Mouse (Mus musculus) hindbrain, embryonic 10.5 days (tissue): ENCODE data around the gene Fam98b. TPM values are rescaled to one million over a fixed set of nuclear protein-coding genes. Genes with fewer than 3 reads are reported as not detected.

Experiments
- DNase-seq: peaks from one replicate; pipeline ENCODE4 v3.0.0-alpha.2; 2017; ENCODE audit warnings: low spot score
- H3K27ac ChIP-seq: fragments of 300-500 bp; sonication (generic); 2 replicates; pipeline ENCODE4 v1.5.1; 2016; ENCODE audit warnings: mild to moderate bottlenecking, moderate library complexity
- H3K27me3 ChIP-seq: fragments of 300-500 bp; sonication (generic); 2 replicates; pipeline ENCODE4 v1.6.1; 2016; ENCODE audit warnings: mild to moderate bottlenecking; ENCODE audit not compliant: poor library complexity, insufficient read depth, severe bottlenecking
- H3K36me3 ChIP-seq: fragments of 300-500 bp; sonication (generic); 2 replicates; pipeline ENCODE4 v1.6.1; 2016; ENCODE audit warnings: mild to moderate bottlenecking, moderate library complexity
- H3K4me1 ChIP-seq: fragments of 300-500 bp; sonication (generic); replicated peaks from 2 replicates; pipeline ENCODE4 v1.6.1; 2016; ENCODE audit warnings: mild to moderate bottlenecking
- H3K4me3 ChIP-seq: fragments of 300-500 bp; sonication (generic); 2 replicates; pipeline ENCODE4 v1.5.1; 2016; ENCODE audit warnings: mild to moderate bottlenecking, moderate library complexity
- H3K9me3 ChIP-seq: fragments of 300-500 bp; sonication (generic); 2 replicates; pipeline ENCODE4 v1.6.1; 2016; ENCODE audit warnings: mild to moderate bottlenecking, moderate library complexity
- WGBS: fragments of 180-500 bp; shearing (Covaris S2); methylation state at CpG from one replicate; pipeline ENCODE4 v1.1.7; 2016; 5-methylcytosine and 5-hydroxymethylcytosine counted together
- polyA plus RNA-seq: library from polyadenylated mRNA; unstranded; fragments of >200 nt; fragmentation: Nextera tagmentation; extraction: Ambion mirVana; gene quantifications from 2 replicates; pipeline ENCODE4 v1.2.1, GENCODE M21; 2016

The Fam98b gene
- polyA plus RNA-seq, 1 experiment from 2014 or later: 15.9 TPM

DNA sequence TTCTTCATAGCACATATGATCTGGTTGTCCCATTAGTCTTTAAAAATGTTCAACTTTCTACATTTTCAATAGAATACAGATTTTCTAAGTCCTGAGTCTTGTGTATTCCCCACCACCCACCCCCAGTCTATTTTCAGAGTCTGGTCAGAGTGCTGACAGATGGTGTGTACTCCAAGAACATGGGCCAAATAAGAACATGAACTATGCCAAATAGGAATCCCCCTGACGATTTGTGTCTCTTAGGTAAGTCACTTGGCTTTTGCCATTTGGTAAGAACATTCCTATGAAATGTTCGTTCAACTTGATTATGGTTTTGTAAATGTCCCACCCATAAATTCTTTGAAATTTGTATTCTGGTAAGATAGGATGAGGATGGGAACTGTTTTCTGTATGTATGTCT, 59.5 kb downstream of the Fam98b start:
- no peak for DNase-seq
- 85% methylated on average over 2 of the region's 2 CpGs for WGBS
- Histone ChIP-seq H3K27ac (no peak overlapping the region), H3K27me3 (no peaks in the 10 kb centered on the region), H3K9me3 (no peaks in the 10 kb centered on the region), H3K36me3 (no peaks in the 10 kb centered on the region), H3K4me3 (no peak overlapping the region), H3K4me1 (peaks cover 9% of the 10 kb centered on the region)

DNA sequence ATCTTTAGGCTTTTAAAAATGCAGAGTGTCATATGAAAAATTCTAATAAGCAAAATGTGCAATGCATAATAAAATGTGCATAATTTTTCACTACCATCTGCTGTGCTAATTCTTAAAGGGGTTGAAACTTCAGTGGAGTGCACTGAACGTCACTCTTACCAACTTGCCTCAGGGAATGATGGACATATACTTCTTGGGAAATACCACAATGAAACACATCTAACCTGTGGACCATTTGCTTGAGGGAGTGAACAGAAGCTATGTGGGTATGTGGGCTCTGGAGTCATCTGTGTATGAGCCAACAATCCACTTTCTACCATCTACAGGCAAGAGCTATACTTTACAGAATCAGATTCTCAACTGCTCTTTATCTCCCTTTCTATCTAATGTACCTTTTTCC, 61.8 kb downstream of the Fam98b start:
- Histone ChIP-seq H3K36me3 (no peaks in the 10 kb centered on the region), H3K27me3 (no peaks in the 10 kb centered on the region), H3K4me3 (no peak overlapping the region), H3K27ac (no peak overlapping the region), H3K9me3 (0 out of 2 replicates have a peak, but pooled peaks cover 6% of the 10 kb centered on the region), H3K4me1 (peaks cover 9% of the 10 kb centered on the region)
- DNase-seq: no peak
- WGBS: 79% methylated on average over 1 of the region's 1 CpGs

DNA sequence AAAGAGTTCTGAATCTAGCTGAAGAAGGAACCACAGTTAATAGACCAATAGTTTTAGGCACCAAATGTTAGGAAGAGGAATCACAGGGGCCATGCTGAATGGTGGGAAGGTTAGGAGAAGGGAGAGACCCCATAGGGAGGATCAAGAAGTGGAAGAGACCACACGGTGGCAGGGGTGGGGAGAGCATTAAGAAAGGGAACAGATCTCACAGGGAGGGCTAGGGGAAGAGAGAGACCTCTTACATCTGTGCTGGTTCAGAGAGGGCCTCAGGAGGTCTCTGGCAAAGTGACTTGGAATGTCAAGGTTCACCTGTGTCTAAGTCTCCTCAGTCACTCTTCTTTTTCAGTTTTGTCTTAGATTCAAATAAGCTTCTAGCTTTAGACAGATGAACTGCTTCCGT, 62.5 kb downstream of the Fam98b start:
- Histone ChIP-seq H3K9me3 (0 out of 2 replicates have a peak, but pooled peaks cover 9% of the 10 kb centered on the region), H3K27me3 (no peaks in the 10 kb centered on the region), H3K36me3 (no peaks in the 10 kb centered on the region), H3K27ac (no peak overlapping the region), H3K4me3 (no peak overlapping the region), H3K4me1 (peaks cover 9% of the 10 kb centered on the region)
- no peak for DNase-seq
- WGBS: 62% methylated on average over 2 of the region's 2 CpGs

DNA sequence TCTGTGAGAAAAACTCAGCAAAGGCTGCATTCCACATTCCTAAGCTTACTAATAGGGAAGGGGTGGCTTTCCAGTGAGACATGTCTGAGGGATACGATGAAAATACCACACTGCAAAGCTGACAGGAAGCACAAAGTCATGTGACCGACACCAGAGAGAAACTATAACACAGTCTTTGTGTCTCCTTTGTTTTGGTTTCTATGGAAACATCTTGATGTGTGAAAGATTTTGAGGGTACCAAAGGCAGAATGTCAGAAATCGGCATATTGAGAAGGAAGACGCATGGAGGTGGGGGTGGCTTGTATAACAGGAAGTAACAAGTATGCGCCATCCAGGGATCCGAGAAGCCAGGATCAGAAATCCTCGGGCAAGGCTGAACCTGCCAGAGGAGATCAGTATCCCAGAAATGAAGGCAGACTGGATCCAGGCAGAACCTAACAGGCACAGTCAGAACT, 62.9 kb downstream of the Fam98b start:
- no peak for DNase-seq
- 67% methylated on average over 7 of the region's 7 CpGs for WGBS
- Histone ChIP-seq H3K36me3 (no peaks in the 10 kb centered on the region), H3K9me3 (0 out of 2 replicates have a peak, but pooled peaks cover 9% of the 10 kb centered on the region), H3K4me3 (no peak overlapping the region), H3K27ac (0 out of 2 replicates have a peak overlapping the region, but pooled peaks have one; percentile 35), H3K27me3 (no peaks in the 10 kb centered on the region), H3K4me1 (peaks cover 9% of the 10 kb centered on the region)

DNA sequence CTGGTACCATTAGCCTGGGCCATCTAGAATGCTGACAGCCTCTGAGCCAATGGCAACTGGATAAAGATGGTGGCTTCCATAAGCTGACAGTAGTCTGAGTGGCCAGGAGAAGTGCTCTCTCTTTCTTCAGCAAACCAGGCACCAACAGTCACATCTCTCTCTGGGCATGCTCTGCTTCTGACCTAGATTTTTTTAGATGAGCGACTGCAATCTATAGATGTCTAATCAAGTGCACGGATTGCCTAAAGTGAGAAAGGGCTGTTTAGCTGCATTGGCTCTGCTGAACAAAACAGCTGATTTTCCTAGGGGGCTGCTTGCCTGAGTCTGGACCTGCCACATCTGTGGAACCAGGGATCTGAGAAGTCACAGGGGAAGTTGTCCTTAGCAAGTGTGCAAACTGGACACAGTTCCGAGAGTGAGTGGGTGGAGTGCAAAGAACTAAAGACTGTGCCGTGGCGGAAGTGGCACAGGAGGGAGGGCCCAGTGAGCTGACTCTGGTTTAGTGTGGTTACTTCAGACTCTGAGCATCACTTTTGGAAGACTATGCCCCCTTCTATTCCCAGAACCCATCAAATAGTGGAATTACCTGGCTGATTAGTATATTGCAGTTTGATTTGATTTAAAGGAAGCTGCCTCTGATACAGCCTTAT, 64.2 kb downstream of the Fam98b start:
- no peaks in the 10 kb centered on the region for H3K36me3 ChIP-seq
- H3K4me3 ChIP-seq: no peak overlapping the region
- H3K9me3 ChIP-seq: 0 out of 2 replicates have a peak, but pooled peaks cover 9% of the 10 kb centered on the region
- H3K27ac ChIP-seq: no peak overlapping the region
- no peak for DNase-seq
- peaks cover 9% of the 10 kb centered on the region for H3K4me1 ChIP-seq
- WGBS: 88% methylated on average over 5 of the region's 5 CpGs
- H3K27me3 ChIP-seq: no peaks in the 10 kb centered on the region

DNA sequence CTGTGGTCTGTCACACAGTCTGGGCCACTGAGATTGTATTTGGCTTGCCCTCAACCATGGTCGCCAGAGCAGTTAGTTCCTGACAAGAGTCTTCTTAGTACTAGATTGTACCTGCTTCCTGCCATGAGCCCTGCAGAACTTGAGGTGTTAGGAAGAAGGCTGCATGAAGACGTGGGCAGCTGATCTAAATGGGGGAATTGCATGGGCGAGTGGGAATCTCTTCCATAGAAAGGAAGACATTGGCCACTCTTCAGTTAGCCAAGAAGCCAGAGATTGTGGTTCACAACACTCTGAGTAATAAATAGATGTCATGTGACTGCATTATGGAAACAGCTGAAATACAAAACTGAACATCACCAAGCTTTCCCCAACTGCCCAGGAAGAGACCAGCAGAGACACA, 69.5 kb downstream of the Fam98b start:
- no peak overlapping the region for H3K4me3 ChIP-seq
- no peak overlapping the region for H3K27ac ChIP-seq
- H3K4me1 ChIP-seq: no peaks in the 10 kb centered on the region
- H3K36me3 ChIP-seq: no peaks in the 10 kb centered on the region
- H3K9me3 ChIP-seq: 0 out of 2 replicates have a peak, but pooled peaks cover 9% of the 10 kb centered on the region
- 84% methylated on average over 3 of the region's 3 CpGs for WGBS
- DNase-seq: no peak
- H3K27me3 ChIP-seq: no peaks in the 10 kb centered on the region

Other genes with a start within 250 kb of the Fam98b start
- gene Spred1, start 128.4 kb upstream of the Fam98b start, polyA plus RNA-seq: 8.9 and 12.1 TPM in 2 replicates
- 0.41 and 1.1 TPM in 2 replicates for gene Rasgrp1, start 93.3 kb downstream of the Fam98b start, polyA plus RNA-seq